Mouse (Mus musculus) ES-E14 (cell line): ENCODE results near the gene Cacnb4. TPM values are rescaled to one million over a fixed set of nuclear protein-coding genes. Genes with fewer than 3 reads are reported as not detected.

Experiments
- DNase-seq: peaks from one replicate; pipeline ENCODE4 v3.0.0-alpha.2; 2013; ENCODE audit warnings: low read depth, low spot score
- H3K27ac ChIP-seq: 2 replicates; pipeline ENCODE4 v1.5.1; 2012; ENCODE audit warnings: low read depth, mild to moderate bottlenecking, low read length, moderate library complexity, mixed read lengths; ENCODE audit not compliant: poor library complexity, insufficient read depth, severe bottlenecking
- H3K36me3 ChIP-seq: 2 replicates; pipeline ENCODE4 v1.6.1; 2012; ENCODE audit warnings: mild to moderate bottlenecking, low read length, moderate library complexity, mixed read lengths; ENCODE audit not compliant: control insufficient read depth, poor library complexity, insufficient read depth, severe bottlenecking
- H3K4me1 ChIP-seq, 2 experiments: fragments of 150-350 bp in 1 of 2; sonication (generic) in 1 of 2; 2 replicates each; pipeline ENCODE4 v1.6.1; 2012; ENCODE audit warnings: low read length in 2 of 2, mild to moderate bottlenecking in 1 of 2, mixed read lengths in 1 of 2; ENCODE audit not compliant: control insufficient read depth in 2 of 2, insufficient read depth in 2 of 2, poor library complexity in 1 of 2
- H3K4me3 ChIP-seq, 2 experiments: fragments of 150-350 bp in 1 of 2; sonication (generic) in 1 of 2; 2 replicates each; pipeline ENCODE4 v1.5.1; 2012; ENCODE audit warnings: low read length in 2 of 2, low read depth in 1 of 2, mild to moderate bottlenecking in 1 of 2, mixed read lengths in 1 of 2; ENCODE audit not compliant: insufficient read depth in 1 of 2, poor library complexity in 1 of 2, severe bottlenecking in 1 of 2
- H3K9ac ChIP-seq: 2 replicates; pipeline ENCODE4 v1.6.1; 2012; ENCODE audit warnings: low read depth, mild to moderate bottlenecking, low read length, mixed read lengths; ENCODE audit not compliant: poor library complexity, insufficient read depth, severe bottlenecking
- H3K9me3 ChIP-seq: fragments of 150-350 bp; sonication (generic); 2 replicates; pipeline ENCODE4 v1.6.1; 2012; ENCODE audit warnings: low read depth, mild to moderate bottlenecking, low read length; ENCODE audit not compliant: control insufficient read depth, insufficient read depth
- CHD2 ChIP-seq: IDR thresholded peaks from 2 replicates; pipeline ENCODE4 v1.6.1; 2014; ENCODE audit warnings: mild to moderate bottlenecking, low read depth, low read length, inconsistent platforms
- HCFC1 ChIP-seq: IDR thresholded peaks from 2 replicates; pipeline ENCODE4 v1.6.1; 2012; ENCODE audit warnings: low read length, inconsistent platforms, borderline replicate concordance; ENCODE audit not compliant: insufficient read depth
- MAFK ChIP-seq: IDR thresholded peaks from 2 replicates; pipeline ENCODE4 v1.6.1; 2014; ENCODE audit warnings: mild to moderate bottlenecking, low read depth, low read length, inconsistent platforms; ENCODE audit not compliant: insufficient read depth
- ZC3H11A ChIP-seq: IDR thresholded peaks from 2 replicates; pipeline ENCODE4 v1.6.1; 2012; ENCODE audit warnings: low read depth, mild to moderate bottlenecking, inconsistent platforms, low read length, borderline replicate concordance
- ZNF384 ChIP-seq: IDR thresholded peaks from 2 replicates; pipeline ENCODE4 v1.6.1; 2012; ENCODE audit warnings: low read depth, low read length, inconsistent platforms
- in situ Hi-C, 2 experiments: fragments of 600-800 bp; cut with MboI; formaldehyde crosslinking; loops; one replicate each; pipeline ENCODE4 v1.15.1; 2025; ENCODE audit warnings: low sequenced_read_pairs in 2 of 2, inconsistent platforms in 1 of 2; ENCODE audit not compliant: unreplicated experiment in 2 of 2
- total RNA-seq: library from RNA; depleted of rRNA; stranded (reverse); fragments of 300-350 nt; gene quantifications from 2 replicates; pipeline ENCODE4 v1.2.3, GENCODE M21; 2012

Gene Cacnb4
- total RNA-seq, 1 experiment = 0.09 TPM

GRCm38 (mm10) chr2:52424248-52424728, 252.3 kb downstream of the Cacnb4 start:
- in situ Hi-C loops = no loop called here
- H3K4me1 ChIP-seq = peaks cover 3 to 7% of the 10 kb centered on the region in 2 experiments; a peak in 3 of 4 replicates
- no peak for TF ChIP-seq ZNF384
- TF ChIP-seq MAFK = no peak
- peak; percentile 22; the same call in 1 of the 2 replicates for TF ChIP-seq HCFC1
- no peaks in the 10 kb centered on the region for H3K36me3 ChIP-seq
- DNase-seq = no peak
- H3K27ac ChIP-seq = peak overlapping the region; percentile 19
- peak overlapping the region; percentile 73 to 95 for H3K4me3 ChIP-seq
- H3K9ac ChIP-seq = peak overlapping the region; percentile 83
- H3K9me3 ChIP-seq = no peaks in the 10 kb centered on the region

GRCm38 (mm10) chr2:52423611-52424247, 252.9 kb downstream of the Cacnb4 start:
- H3K36me3 ChIP-seq = no peaks in the 10 kb centered on the region
- H3K9me3 ChIP-seq = no peaks in the 10 kb centered on the region
- H3K9ac ChIP-seq = peak overlapping the region; percentile 83; the same call in 1 of the 2 replicates
- in situ Hi-C loops = no loop called here
- no peak for DNase-seq
- no peak for TF ChIP-seq CHD2
- no peak for TF ChIP-seq ZC3H11A
- TF ChIP-seq MAFK = no peak
- TF ChIP-seq ZNF384 = no peak
- TF ChIP-seq HCFC1 = no peak
- H3K4me1 ChIP-seq = peaks cover 3 to 9% of the 10 kb centered on the region in 2 experiments; a peak in 3 of 4 replicates
- H3K4me3 ChIP-seq = peak overlapping the region; percentile 73 to 95
- H3K27ac ChIP-seq = no peak overlapping the region

GRCm38 (mm10) chr2:52422871-52423610, 253.6 kb downstream of the Cacnb4 start:
- no peak overlapping the region for H3K27ac ChIP-seq
- in situ Hi-C loops = no loop called here
- H3K9ac ChIP-seq = no peak overlapping the region
- H3K9me3 ChIP-seq = no peaks in the 10 kb centered on the region
- H3K4me3 ChIP-seq = peak overlapping the region in 1 of 2 experiments; percentile 73; a peak in 3 of 4 replicates
- peaks cover 3 to 9% of the 10 kb centered on the region in 2 experiments; a peak in 3 of 4 replicates for H3K4me1 ChIP-seq
- H3K36me3 ChIP-seq = no peaks in the 10 kb centered on the region
- TF ChIP-seq ZC3H11A = no peak
- TF ChIP-seq CHD2 = no peak
- TF ChIP-seq MAFK = no peak
- no peak for TF ChIP-seq HCFC1
- no peak for TF ChIP-seq ZNF384
- no peak for DNase-seq

- H3K9me3 ChIP-seq = no peaks in the 10 kb centered on the region
- DNase-seq = no peak
- TF ChIP-seq CHD2 = no peak
- no peak for TF ChIP-seq ZNF384
- TF ChIP-seq MAFK = no peak
- no peak for TF ChIP-seq HCFC1
- TF ChIP-seq ZC3H11A = no peak
- 0 out of 2 replicates have a peak, but pooled peaks cover 3% of the 10 kb centered on the region for H3K36me3 ChIP-seq
- H3K27ac ChIP-seq = no peak overlapping the region
- in situ Hi-C loops = no loop called here
- H3K4me3 ChIP-seq = no peak overlapping the region
- no peak overlapping the region for H3K9ac ChIP-seq
- peaks cover 3 to 9% of the 10 kb centered on the region in 2 experiments; a peak in 3 of 4 replicates for H3K4me1 ChIP-seq
These were observed 255.4 kb downstream of the Cacnb4 start for GRCm38 (mm10) chr2:52421197-52421596.
